Mouse (Mus musculus): ENCODE measurements around the gene Pear1.

Gene Pear1

GRCm38 (mm10) chr3:87724556-87724955, 99.5 kb downstream of the Pear1 start:
- DNase-seq: peak; percentile 16

DNA sequence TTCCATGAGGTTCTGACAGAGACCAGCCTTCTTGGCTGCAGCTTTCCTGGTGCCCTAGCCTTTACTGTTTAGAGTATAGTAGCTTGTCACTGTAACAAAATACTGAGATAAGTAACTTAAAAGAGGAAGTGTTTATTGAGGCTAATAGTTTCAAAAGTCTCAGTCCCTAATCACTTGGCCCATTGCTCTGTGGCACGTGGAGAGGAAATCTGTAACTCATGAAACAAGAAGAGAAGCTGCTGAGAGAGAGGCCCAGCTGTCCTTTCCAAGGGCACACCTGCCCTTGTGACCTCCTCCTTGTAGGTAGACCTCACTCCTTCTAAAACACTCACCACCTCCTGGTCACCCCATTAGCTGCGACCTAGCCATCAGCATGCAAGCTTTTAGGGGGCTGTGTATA, 105.6 kb downstream of the Pear1 start:
- no peak for DNase-seq
